Comparison of ENCODE assay signal across 18 mouse cellular contexts in genomic region chr9:58685290-58685689, GRCm38 (mm10). TPM values are rescaled to one million over a fixed set of nuclear protein-coding genes. Genes with fewer than 3 reads are reported as not detected.
"Had no signal": no experiment of that assay in that cellular context is flagged by ENCODE, and none has a peak within 500 bp of the region (broad histone marks: within the 10 kb centered on the region; RNA-seq: fewer than 3 reads in every experiment).

No protein-coding gene starts in this region.

- H3K9me3 ChIP-seq: liver, embryonic 13.5 days; liver, embryonic 15.5 days; lung, embryonic 15.5 days; midbrain, embryonic 13.5 days; midbrain, embryonic 15.5 days; neural tube, embryonic 13.5 days; stomach, embryonic 15.5 days had no signal

- H3K27ac ChIP-seq: liver, embryonic 13.5 days; liver, embryonic 15.5 days; lung, embryonic 15.5 days; macrophage; midbrain, embryonic 13.5 days; midbrain, embryonic 15.5 days; neural tube, embryonic 13.5 days; stomach, embryonic 15.5 days; stomach, postnatal 0 days had no signal

- H3K4me2 ChIP-seq: liver, embryonic 13.5 days; liver, embryonic 15.5 days; lung, embryonic 15.5 days; midbrain, embryonic 11.5 days; midbrain, embryonic 13.5 days; midbrain, embryonic 15.5 days; neural tube, embryonic 13.5 days; stomach, embryonic 15.5 days had no signal

- H3K4me1 ChIP-seq: liver, embryonic 13.5 days; liver, embryonic 15.5 days; lung, embryonic 15.5 days; midbrain, embryonic 13.5 days; midbrain, embryonic 15.5 days; neural tube, embryonic 13.5 days; stomach, embryonic 15.5 days had no signal

- H3K4me3 ChIP-seq: liver, embryonic 13.5 days; liver, embryonic 15.5 days; lung, embryonic 15.5 days; midbrain, embryonic 13.5 days; midbrain, embryonic 15.5 days; neural tube, embryonic 13.5 days; stomach, embryonic 15.5 days had no signal

- H3K9ac ChIP-seq: liver, embryonic 13.5 days; liver, embryonic 15.5 days; liver, postnatal 0 days; lung, embryonic 15.5 days; midbrain, embryonic 13.5 days; midbrain, embryonic 15.5 days; neural tube, embryonic 13.5 days; stomach, embryonic 15.5 days had no signal

- DNase-seq: liver, embryonic 13.5 days; liver, postnatal 0 days; lung, adult 2 months; lung, postnatal 14 days; lung, postnatal 36 days; right cerebral cortex, postnatal 14 days; thymus, adult 2 months; thymus, postnatal 36 days had no signal

- H3K36me3 ChIP-seq: liver, embryonic 13.5 days; liver, embryonic 15.5 days; lung, embryonic 15.5 days; midbrain, embryonic 13.5 days; midbrain, embryonic 15.5 days; neural tube, embryonic 13.5 days; stomach, embryonic 15.5 days had no signal

- ATAC-seq: liver, postnatal 0 days; lung, postnatal 0 days; midbrain, embryonic 13.5 days; midbrain, embryonic 15.5 days had no signal

- H3K27me3 ChIP-seq: liver, embryonic 13.5 days; liver, embryonic 15.5 days; lung, embryonic 15.5 days; midbrain, embryonic 13.5 days; midbrain, embryonic 15.5 days; neural tube, embryonic 13.5 days; stomach, embryonic 15.5 days had no signal

RNA-seq across cellular contexts. Expression of gene Rec114, which starts 58.5 kb away (rescaled TPM):
- polyA plus RNA-seq: macrophage; thymus, adult 2 months had no signal
